Mouse (Mus musculus) spleen, postnatal 14 days (tissue): ENCODE measurements around the gene Hist1h3f.

Source experiments
- DNase-seq, 2 experiments: peaks; one replicate each; pipeline ENCODE4 v3.0.0; 2021 to 2022; ENCODE audit warnings: low spot score in 2 of 2

Hist1h3f gene

DNA sequence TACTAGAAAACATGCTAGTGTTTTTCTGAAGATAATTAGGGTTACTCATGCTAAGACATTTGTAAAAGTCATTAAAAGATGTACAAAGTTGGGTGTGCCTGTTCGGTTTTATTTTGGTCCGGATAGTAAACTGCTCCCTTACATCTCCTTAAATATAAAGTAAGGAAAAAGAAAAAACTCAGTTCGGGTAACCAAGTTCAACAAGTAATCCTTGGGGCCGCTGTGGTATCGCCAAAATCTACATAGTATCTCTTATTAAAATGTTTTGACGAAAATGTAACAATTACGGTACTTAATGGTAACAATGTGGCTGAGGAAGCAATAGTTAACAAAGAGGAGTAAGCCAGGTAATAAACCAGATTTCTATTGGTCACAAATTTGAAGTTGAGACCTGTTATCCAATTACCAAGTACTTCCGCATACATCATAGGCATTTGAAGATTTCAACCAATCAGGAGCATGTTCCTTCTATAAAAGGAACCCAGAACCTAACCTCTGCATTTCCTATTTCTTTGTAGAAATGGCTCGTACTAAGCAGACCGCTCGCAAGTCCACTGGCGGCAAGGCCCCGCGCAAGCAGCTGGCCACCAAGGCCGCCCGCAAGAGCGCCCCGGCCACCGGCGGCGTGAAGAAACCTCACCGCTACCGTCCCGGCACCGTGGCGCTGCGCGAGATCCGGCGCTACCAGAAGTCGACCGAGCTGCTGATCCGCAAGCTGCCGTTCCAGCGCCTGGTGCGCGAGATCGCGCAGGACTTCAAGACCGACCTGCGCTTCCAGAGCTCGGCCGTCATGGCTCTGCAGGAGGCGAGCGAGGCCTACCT is at the start of gene Hist1h3f:
Hist1h3f (plus strand) TSS at position 88 of the 822 bp plus-strand sequence.
- peak; percentile 67 to 77 for DNase-seq

DNA sequence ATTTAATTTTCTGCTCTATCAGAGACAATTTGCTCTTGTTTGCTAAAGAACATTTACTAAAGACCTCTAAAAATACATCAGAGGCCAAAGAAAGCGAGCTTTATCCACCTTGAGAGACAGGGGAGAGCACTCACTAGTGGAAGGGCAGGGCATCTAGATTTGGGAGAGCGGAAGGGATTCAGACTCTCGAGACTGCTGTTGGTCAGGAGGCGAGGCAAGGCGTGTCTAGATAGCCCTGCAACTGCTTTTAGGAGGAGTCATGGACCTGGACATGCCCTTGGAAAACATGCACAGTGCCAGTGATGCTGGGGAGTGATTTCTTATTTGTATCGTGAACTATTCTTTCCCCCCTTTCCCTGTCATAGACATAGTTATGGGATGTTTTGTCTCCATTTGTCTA is 48.3 kb upstream of the Hist1h3f start:
- no peak for DNase-seq

DNA sequence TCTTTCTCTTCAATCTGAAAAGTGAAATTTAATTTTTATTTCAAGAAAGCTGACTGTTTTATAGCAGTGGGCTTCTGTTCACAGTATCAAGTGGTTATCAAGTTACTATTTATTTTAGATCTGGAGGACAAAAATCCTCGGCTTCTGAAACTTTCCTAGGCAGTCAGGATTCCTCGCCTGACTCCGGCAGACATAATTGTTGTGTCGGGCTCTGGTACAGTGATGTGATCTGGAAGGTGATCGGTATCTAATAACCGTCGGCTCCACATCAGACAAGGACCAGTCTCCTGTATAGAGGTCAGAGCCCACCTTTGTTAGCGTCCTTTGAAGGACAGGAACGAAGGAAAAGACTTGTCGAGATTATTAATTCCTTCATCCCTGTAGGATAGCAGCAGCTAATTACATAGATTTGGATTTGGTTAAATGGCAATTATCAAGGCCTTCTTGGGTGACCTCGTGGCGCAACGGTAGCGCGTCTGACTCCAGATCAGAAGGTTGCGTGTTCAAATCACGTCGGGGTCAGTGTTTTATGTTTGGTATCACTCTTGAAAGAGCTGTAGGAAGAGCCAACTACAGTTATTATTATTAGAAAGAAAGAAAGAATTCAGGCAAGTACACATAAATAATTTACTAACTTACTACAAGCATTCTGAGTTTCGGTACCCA is 46.1 kb upstream of the Hist1h3f start:
- DNase-seq = no peak

DNA sequence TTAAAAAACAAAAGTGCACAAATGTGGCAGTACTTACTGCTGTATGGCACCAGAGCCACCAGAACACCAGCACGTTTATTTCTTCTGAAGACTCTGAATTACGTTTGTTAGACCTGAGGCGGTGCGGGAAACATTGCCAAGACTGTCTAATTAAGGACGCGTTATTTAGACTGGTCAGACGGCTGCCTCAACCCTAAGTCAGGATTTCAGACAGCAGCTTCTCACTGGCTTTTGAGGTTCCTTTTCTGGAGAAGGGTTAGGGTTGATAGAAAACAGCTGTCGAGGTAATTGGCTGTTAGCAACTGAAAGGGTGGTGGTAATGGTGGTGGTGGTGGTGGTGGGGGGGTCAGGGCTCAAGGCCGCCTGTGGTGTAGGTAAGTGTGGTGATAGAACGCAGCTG is 45.2 kb upstream of the Hist1h3f start:
- DNase-seq = no peak

DNA sequence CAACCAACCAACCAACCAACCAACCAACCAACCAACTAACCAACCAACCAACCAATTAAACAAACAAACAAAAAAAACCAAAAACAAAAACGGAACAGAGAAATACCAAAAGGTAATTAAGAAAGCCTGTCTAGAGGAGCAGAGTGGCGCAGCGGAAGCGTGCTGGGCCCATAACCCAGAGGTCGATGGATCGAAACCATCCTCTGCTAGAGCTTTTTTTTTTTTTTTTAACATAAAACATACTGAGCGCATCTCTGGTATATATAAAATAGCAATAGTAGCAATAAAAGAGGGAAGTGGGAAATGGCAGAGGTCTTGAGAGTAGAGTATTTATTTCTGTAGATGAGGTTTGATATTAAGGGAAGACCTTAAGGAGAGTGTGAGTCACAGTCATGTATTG is 43.9 kb upstream of the Hist1h3f start:
- DNase-seq = no peak

DNA sequence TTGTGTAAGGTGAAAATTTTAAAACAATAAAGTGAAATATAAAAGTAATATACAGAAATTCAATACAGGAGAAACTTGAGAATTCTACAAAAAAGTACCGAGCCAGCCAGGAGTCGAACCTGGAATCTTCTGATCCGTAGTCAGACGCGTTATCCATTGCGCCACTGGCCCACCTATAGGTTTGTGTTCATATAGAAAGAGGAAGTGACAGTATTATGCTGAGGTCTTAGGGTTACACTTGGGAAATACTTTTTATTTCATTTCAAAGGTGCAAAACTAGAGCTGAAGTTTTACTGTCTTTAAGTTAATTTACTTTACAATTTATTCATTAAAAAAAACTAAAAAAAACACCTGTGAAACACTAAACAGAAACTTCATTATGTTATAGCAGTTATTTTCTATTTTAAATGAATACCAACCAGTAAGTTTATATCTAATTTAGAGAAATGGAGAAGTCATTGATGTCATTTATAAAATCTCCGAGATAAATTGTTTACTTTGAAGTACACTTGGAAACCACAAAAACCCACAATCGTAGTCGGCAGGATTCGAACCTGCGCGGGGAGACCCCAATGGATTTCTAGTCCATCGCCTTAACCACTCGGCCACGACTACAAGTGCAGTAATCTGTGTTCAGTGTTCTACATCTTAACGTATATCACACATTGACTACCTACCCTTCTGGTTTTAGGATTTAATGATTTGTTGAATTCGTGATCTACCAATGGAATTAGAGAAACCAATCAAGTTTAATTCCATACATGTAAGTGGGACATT is 43.2 kb upstream of the Hist1h3f start:
- DNase-seq = peak; percentile 51 to 56

DNA sequence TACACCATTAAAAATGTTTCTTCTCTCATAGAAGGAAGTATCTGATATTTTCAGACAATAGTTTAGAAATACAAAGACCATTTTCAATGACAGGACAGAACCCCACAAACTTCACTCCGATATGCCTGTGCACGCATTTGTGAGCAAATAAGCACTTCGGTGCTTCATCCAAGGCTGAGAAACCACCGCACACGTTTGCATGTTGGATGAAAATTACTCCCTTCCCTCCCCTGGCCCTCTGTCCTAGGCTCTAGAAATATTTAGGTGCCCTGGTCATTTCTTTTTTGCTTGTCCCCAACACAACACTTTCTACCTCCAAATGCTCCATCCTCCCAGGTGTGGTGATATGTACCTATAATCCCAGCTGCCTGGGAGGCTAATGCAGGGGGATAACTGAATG is 42.3 kb upstream of the Hist1h3f start:
- DNase-seq = no peak

DNA sequence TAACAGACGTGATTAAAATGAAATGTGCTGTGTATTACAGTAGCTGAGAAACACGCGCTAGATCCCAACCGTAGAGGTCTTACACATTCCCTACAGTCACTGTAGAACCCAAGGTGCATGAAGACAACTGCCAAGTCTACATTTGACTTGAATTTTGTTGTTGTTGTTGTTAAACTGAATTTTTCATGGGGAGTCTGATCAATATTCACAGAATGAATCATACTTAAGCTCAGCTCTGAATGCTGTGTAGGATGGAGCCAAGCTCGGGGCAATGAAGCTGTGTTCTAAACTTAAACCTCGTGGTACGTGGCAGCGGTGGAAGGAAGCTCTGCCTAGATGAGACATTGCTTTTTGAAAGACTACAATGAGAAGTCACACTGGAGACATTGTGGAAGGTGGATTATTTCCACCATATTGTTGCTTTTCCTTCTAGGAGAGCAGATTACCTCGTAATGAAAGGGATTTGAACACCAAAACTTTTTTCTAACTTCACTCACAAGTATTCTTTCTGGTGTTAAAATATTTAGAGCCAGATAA is 41.8 kb upstream of the Hist1h3f start:
- no peak for DNase-seq

DNA sequence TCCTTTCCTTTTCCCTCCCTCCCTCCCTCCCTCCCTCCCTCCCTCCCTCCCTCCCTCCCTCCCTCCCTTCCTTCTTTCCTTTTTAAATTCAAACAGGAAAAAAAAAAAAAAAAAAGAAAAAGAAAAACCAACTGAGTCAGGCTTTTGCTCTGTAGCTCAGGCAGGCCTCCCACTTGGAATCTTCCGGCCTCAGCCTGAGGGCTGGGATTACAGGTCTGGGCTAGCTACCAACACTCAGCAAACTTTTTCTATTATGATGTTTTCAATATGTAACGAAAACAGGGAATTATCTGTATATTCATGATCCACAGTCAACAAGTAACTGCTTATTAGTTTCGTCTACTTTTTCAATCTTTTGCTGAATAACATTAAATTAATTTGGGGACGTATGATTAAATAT is 40.9 kb upstream of the Hist1h3f start:
- DNase-seq = no peak

DNA sequence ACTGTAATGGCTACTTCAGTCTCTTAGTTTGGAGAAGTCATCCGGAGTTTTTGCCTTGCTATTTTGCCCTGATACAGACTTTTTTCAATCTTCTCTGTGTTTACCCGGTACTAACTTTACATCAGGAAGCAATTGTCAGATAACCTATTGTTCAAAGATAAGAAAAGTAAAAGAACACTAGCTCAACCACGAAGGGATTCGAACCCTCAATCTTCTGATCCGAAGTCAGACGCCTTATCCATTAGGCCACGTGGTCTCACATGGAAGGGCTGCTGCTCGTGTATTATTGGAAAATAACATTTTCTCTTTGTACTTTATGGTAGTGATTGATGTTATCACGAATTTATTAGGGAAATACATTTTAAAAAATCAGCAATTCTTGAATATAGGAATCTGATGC is 40.1 kb upstream of the Hist1h3f start:
- DNase-seq = peak in 1 of 2 experiments; percentile 44

DNA sequence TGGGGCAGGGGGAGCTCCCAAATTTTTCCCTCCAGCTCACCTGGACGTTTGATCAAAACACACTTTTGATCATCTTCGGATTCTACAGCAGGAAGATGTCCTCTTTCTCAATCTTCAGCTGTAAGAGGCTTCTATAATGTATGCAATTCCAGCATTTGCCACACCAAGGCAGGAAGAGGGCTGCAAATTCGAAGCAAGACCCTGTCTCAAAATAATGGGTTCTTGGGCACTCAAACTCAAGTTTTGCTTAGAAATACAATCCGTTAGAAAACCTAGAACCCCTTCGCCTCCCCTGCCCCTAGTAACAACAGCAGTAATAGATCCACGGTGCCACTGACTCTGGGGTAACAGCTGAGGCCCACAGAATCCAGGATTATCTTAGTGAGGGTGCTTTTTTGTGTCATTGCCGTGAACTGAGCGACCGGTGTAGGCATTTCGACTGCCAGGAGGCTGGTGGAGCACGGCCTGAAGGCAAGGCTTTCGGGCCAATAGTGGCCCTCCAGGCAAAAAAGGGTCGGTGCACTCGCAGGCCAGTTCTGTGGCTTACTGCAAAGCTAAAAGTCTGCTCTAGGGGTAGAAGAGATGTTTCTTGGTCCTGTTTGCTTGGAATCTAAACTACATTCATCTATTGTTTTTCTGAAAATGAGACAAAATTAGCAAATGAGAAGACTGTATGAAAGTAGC is 38.0 kb upstream of the Hist1h3f start:
- DNase-seq = no peak

DNA sequence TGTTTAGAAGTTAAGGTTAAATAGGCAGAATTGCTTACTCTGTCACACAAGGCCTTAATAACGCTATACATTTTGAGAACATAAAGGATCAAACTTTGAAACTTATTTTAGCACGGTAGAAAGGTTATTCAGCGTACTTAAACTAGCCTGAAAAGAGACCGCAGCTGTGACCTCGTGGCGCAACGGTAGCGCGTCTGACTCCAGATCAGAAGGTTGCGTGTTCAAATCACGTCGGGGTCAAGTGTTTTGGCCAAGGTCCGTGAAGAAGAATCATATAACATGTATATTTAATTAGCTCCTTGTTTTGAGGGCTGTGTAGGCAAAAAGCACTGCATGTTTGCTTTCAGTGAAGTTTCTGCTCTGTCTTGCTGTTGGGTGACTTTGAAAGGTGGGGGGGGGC is 37.5 kb upstream of the Hist1h3f start:
- DNase-seq = peak; percentile 45 to 63

DNA sequence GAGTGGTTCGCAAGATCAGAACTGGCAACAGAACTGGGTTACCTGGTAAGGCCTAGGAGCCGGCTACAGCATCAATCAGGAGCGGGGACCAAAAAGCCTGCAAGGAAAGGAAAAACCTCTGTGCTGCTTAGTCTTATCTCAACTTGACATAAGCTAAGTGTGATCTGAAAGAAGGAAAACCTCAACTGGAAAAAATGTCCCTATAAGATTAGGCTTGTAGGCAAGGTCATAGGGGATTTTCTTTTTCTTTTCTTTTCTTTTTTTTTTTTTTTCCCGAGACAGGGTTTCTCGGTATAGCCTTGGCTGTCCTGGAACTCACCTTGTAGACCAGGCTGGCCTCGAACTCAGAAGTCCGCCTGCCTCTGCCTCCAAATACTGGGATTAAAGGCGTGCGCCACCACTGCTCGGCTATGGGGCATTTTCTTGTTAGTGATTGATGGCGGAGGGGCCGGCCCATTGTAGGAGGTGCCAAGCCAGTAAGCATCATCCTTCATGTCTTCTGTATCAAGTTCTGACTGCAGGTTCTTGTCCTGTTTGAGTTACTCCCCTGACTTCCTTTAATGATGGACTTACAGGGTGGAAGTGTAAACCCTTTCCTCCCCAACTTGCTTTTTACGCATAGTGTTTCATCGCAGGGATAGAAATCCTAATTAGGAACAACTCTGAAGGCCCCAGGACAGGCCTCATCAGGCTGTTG is 36.9 kb upstream of the Hist1h3f start:
- DNase-seq = no peak

DNA sequence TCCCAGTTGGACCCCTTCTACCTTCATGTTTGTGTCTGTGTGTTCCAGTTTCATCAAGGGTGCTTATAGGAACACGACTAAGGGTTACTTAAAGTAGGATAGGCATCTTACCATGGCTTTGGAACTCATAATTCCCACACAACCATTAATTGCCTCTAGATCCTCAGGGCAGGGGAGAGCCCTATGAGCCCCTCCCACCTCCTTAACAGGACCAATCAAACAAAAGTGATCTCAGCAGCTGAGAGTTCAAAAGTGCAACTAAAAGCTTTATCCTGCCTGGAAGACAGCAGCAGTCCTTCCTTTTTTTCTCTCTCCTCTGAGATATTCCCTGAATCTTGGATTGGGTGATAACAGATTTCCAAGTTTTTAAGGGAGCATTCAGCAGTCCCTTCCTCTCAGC is 33.7 kb upstream of the Hist1h3f start:
- no peak for DNase-seq

DNA sequence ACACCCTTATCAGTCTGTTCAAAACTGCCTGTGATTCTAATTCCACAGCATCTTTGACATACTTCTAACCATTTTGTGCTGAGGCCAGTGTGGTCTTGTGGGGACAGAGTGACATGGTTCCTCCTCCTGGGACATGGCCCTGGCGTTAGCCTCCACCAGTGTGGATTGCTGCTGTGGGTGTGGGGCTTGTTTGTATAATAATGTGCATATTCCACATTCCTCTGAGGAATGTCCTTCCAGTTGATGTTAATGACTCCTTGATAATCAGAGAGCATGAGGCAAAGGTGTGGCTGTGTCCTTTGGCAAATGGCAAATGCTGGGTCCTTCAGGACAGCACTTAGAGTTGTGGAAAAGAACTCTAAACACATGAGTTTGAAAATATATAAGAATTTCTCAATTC is 30.3 kb upstream of the Hist1h3f start:
- no peak for DNase-seq

DNA sequence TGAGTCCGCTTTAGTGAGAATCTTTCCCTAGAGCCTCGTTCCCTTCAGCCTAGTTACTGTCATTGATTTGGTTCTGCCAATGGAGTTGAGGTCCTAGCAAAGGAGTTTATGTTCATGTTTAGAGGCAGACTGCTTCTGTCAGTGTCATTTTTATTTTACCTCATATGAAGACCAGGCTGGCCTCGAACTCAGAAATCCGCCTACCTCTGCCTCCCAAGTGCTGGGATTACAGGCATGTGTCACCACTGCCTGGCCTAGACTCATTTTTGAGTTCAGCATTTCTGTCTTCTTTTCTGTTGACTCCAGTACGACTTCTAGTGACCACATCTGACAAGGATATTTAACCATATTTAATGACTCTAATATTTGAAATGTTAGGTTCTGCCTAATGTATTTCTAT is 28.6 kb upstream of the Hist1h3f start:
- DNase-seq = no peak

DNA sequence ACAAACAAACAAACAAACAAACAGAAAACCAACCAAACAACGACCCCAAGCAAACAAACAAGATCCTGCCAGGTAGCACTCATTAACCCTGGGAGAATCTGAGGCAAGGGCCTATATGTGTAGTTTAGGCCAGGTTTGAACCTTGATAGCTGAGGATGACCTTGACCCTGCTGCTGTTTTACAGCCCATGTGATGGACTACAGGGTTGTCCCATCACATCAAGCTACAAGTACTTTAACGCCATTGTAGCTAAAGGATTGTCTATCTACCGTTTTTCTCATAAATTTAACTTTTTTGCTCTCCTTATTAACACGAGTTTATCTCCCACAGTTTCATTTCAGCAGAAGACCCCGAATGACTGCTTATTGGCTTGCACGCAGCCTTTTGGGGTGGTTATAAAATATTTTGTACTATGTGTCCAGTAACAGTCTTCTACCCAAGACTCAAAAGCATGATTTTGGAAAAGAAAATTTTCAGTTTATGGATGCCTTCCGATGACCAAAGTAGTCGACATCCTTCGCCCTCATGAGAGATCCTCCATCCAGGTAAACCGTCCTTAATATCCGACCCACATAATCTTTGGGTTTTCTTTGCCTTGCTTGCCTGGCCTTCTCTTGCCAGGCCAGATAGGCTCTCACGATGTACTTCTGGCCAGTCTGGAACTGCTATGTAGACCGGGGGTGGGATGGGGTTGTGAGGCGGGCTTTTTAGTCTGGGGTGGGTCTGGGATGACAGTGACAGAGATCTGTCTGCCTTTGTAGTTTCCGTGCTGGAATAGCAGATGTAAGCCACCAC is 27.8 kb upstream of the Hist1h3f start:
- DNase-seq = no peak

DNA sequence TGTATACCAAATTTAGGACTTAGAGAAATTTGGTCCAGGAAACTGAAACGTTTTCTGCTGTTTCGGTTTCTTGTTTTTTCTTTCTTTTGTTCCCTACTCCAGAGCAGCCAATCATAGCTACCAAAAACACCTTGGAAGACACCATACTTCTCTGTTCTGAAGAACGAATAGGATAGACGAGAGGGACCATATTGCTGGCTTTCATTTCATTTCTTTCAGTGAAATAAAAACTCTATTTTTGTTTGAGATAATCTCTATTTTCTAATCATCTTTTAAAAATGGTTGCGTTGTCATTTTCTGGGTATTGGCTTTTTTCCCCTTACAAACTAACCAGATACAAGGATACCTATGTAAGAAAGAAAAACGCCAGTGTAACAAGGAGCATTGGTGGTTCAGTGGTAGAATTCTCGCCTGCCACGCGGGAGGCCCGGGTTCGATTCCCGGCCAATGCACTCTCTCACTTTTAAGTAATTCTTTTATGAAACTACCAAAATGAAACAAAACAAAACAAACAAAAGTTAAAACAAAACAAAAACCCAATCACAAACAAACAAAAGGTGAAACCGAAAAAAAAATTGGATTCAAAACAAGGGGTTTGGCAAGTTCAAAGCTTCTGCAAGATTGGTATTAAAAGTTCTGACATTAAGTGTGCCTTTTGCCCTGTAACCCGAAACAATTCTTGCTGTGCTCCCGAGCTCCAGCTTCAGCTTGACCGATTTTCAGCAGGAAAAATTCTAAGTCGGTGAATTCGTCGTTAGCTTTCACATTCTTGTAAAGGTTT is 26.8 kb upstream of the Hist1h3f start:
- DNase-seq = peak; percentile 60 to 69

DNA sequence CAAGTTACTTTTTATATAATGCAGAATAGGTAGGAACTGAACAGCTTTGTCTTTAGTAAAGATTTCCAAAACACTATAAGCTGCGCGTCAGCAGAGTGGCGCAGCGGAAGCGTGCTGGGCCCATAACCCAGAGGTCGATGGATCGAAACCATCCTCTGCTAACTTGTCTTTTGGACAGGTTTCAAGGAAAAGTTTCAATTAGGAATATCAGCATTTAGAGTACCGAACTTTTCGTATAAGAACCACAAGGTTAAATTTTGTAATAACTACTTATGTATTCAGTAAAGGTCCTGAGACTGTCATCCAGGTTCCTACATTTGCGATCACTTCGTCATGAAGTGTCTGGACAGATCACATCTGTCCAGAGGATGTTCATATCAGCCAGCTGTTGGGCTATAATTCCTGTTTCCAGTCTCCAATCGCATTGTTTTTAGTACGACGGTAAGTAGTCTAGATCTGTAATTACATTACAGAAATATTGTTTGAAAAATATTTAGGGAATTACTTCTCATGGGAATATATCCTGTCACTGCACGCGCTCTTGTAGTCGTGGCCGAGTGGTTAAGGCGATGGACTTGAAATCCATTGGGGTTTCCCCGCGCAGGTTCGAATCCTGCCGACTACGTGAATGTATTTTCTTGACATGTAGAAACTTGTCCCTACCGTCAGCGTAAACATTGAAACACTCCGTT is 26.1 kb upstream of the Hist1h3f start:
- peak; percentile 89 to 91 for DNase-seq
